Mouse (Mus musculus): ENCODE results near the gene Gsta2.
"Not testable (repeated sequence)": the region's sequence is repeated elsewhere in the genome, so short reads cannot be mapped to it uniquely, and the experiment has no call there.

The Gsta2 gene

GRCm38 (mm10) chr9:78355611-78356010 lies at the start of gene Gsta2:
Gsta2 (minus strand) TSS chr9:78355788.
- no peak for DNase-seq (ENCODE audit: low spot score in 2 of 2)

GRCm38 (mm10) chr9:78401596-78401995 lies 46.0 kb upstream of the Gsta2 start:
- DNase-seq (ENCODE audit: low spot score in 2 of 2): no peak

GRCm38 (mm10) chr9:78400570-78400969 lies 45.0 kb upstream of the Gsta2 start:
- no peak for DNase-seq (ENCODE audit: low spot score in 2 of 2)

GRCm38 (mm10) chr9:78396517-78396916 lies 40.9 kb upstream of the Gsta2 start:
- no peak for DNase-seq (ENCODE audit: low spot score in 2 of 2)

GRCm38 (mm10) chr9:78395630-78396351 lies 40.2 kb upstream of the Gsta2 start, which contains the start of gene Ddx43:
Ddx43 (plus strand) TSS chr9:78395777.
- DNase-seq (ENCODE audit: low spot score in 2 of 2): peak; percentile 26 to 63

- no peak for DNase-seq (ENCODE audit: low spot score in 2 of 2)
Observed at GRCm38 (mm10) chr9:78395244-78395629, 39.6 kb upstream of the Gsta2 start.

- no peak for DNase-seq (ENCODE audit: low spot score in 2 of 2)
Observed at GRCm38 (mm10) chr9:78394602-78395001, 39.0 kb upstream of the Gsta2 start.

- no peak for DNase-seq (ENCODE audit: low spot score in 2 of 2)
Observed at GRCm38 (mm10) chr9:78393741-78394140, 38.2 kb upstream of the Gsta2 start.

GRCm38 (mm10) chr9:78389981-78390380 lies 34.4 kb upstream of the Gsta2 start:
- DNase-seq (ENCODE audit: low spot score in 2 of 2): no peak

- DNase-seq (ENCODE audit: low spot score in 2 of 2): no peak
Observed at GRCm38 (mm10) chr9:78386947-78387346, 31.4 kb upstream of the Gsta2 start.

- DNase-seq (ENCODE audit: low spot score in 2 of 2): no peak
Observed at GRCm38 (mm10) chr9:78385893-78386292, 30.3 kb upstream of the Gsta2 start.

GRCm38 (mm10) chr9:78378113-78378785 lies 22.7 kb upstream of the Gsta2 start, which contains the start of gene Ooep:
Ooep (minus strand) TSS chr9:78378725.
- DNase-seq (ENCODE audit: low spot score in 2 of 2): peak in 1 of 2 experiments; percentile 52

GRCm38 (mm10) chr9:78377546-78377945 lies 22.0 kb upstream of the Gsta2 start:
- no peak for DNase-seq (ENCODE audit: low spot score in 2 of 2)

GRCm38 (mm10) chr9:78375486-78375885 lies 19.9 kb upstream of the Gsta2 start:
- no peak for DNase-seq (ENCODE audit: low spot score in 2 of 2)

GRCm38 (mm10) chr9:78374885-78375389 lies 19.3 kb upstream of the Gsta2 start:
- DNase-seq (ENCODE audit: low spot score in 2 of 2): no peak

GRCm38 (mm10) chr9:78374397-78374796 lies 18.8 kb upstream of the Gsta2 start:
- DNase-seq (ENCODE audit: low spot score in 2 of 2): no peak

- no peak for DNase-seq (ENCODE audit: low spot score in 2 of 2)
Observed at GRCm38 (mm10) chr9:78372827-78373504, 17.4 kb upstream of the Gsta2 start.

GRCm38 (mm10) chr9:78371441-78371840 lies 15.9 kb upstream of the Gsta2 start:
- DNase-seq (ENCODE audit: low spot score in 2 of 2): no peak

GRCm38 (mm10) chr9:78369786-78370185 lies 14.2 kb upstream of the Gsta2 start:
- DNase-seq (ENCODE audit: low spot score in 2 of 2): no peak

GRCm38 (mm10) chr9:78369349-78369748 lies 13.8 kb upstream of the Gsta2 start:
- DNase-seq (ENCODE audit: low spot score in 2 of 2): no peak

GRCm38 (mm10) chr9:78368671-78369293 lies 13.2 kb upstream of the Gsta2 start:
- no peak for DNase-seq (ENCODE audit: low spot score in 2 of 2)

GRCm38 (mm10) chr9:78367959-78368358 lies 12.4 kb upstream of the Gsta2 start, which contains the start of gene Dppa5a:
Dppa5a (minus strand) TSS chr9:78368177.
- DNase-seq (ENCODE audit: low spot score in 2 of 2): not testable (repeated sequence)
